Mouse (Mus musculus): ENCODE measurements around the gene Art4. TPM values are rescaled to one million over a fixed set of nuclear protein-coding genes. Genes with fewer than 3 reads are reported as not detected.

Art4 gene
- total and polyA plus RNA-seq, 2 experiments from 2014 or later, result 0.23 TPM; not detected in 1

GRCm38 (mm10) chr6:136827881-136828561 lies 29.5 kb downstream of the Art4 start, which contains the start of gene Wbp11:
Gene Wbp11 (minus strand): TSS chr6:136828233.
- Histone ChIP-seq H3K4me3 (ENCODE audit: low read depth, low read length) (peak within 1 kb of the TSS; percentile 100), H3K27ac (ENCODE audit: low read depth, low read length) (peak within 1 kb of the TSS; percentile 88)

GRCm38 (mm10) chr6:136827516-136827880 lies 30.0 kb downstream of the Art4 start, which contains the start of gene BC049715:
Gene BC049715 (plus strand): TSS chr6:136827626.
- Histone ChIP-seq H3K4me1 (ENCODE audit: insufficient read depth) (peaks cover 8% of the 10 kb centered on the region), H3K4me3 (ENCODE audit: low read depth, low read length) (peak within 1 kb of the TSS; percentile 100), H3K27me3 (ENCODE audit: insufficient read depth, low read length) (no peaks in the 10 kb centered on the region; the same call in 1 of the 2 replicates), H3K36me3 (ENCODE audit: insufficient read depth) (peaks cover 17% of the 10 kb centered on the region), H3K9ac (peak within 1 kb of the TSS; percentile 99), H3K9me3 (ENCODE audit: low read length) (no peaks in the 10 kb centered on the region), H3K4me2 (ENCODE audit: low read depth) (peak within 1 kb of the TSS; percentile 70), H3K27ac (ENCODE audit: low read depth, low read length) (peak within 1 kb of the TSS; percentile 88)
- under 1% methylated on average over 34 of the region's 34 CpGs for WGBS
- DNase-seq (peak; percentile 30), ATAC-seq (peak; percentile 4)
- no peak for TF ChIP-seq CTCF (IDR thresholded peaks at IDR 0.05; ENCODE audit: low read depth)

More at GRCm38 (mm10) chr6:136827881-136828561, 29.5 kb downstream of the Art4 start, which contains the start of gene Wbp11:
- peak; percentile 100 for ATAC-seq
- peaks cover 8% of the 10 kb centered on the region for H3K4me1 ChIP-seq (ENCODE audit: insufficient read depth)
- WGBS, result under 1% methylated on average over 45 of the region's 45 CpGs
- DNase-seq, result peak; percentile 98
- peak within 1 kb of the TSS; percentile 99 for H3K9ac ChIP-seq
- TF ChIP-seq CTCF (IDR thresholded peaks at IDR 0.05; ENCODE audit: low read depth), result peak; percentile 70
- no peaks in the 10 kb centered on the region for H3K9me3 ChIP-seq (ENCODE audit: low read length)
- no peaks in the 10 kb centered on the region; the same call in 1 of the 2 replicates for H3K27me3 ChIP-seq (ENCODE audit: insufficient read depth, low read length)
- H3K4me2 ChIP-seq (ENCODE audit: low read depth), result peak within 1 kb of the TSS; percentile 70
- peaks cover 12% of the 10 kb centered on the region for H3K36me3 ChIP-seq (ENCODE audit: insufficient read depth)

GRCm38 (mm10) chr6:136827116-136827515 lies 30.4 kb downstream of the Art4 start:
- Histone ChIP-seq H3K9me3 (ENCODE audit: low read length) (no peaks in the 10 kb centered on the region), H3K36me3 (ENCODE audit: insufficient read depth) (peaks cover 21% of the 10 kb centered on the region), H3K27me3 (ENCODE audit: insufficient read depth, low read length) (no peaks in the 10 kb centered on the region; the same call in 1 of the 2 replicates), H3K9ac (peak overlapping the region; percentile 99), H3K4me3 (ENCODE audit: low read depth, low read length) (peak overlapping the region; percentile 100), H3K4me2 (ENCODE audit: low read depth) (peak overlapping the region; percentile 70), H3K4me1 (ENCODE audit: insufficient read depth) (peaks cover 8% of the 10 kb centered on the region), H3K27ac (ENCODE audit: low read depth, low read length) (no peak overlapping the region)
- TF ChIP-seq CTCF (IDR thresholded peaks at IDR 0.05; ENCODE audit: low read depth), result no peak
- WGBS, result 20% methylated on average over 7 of the region's 7 CpGs
- DNase-seq (no peak), ATAC-seq (no peak)

GRCm38 (mm10) chr6:136824987-136825386 lies 32.5 kb downstream of the Art4 start:
- H3K9ac ChIP-seq, result no peak overlapping the region
- no peaks in the 10 kb centered on the region for H3K27me3 ChIP-seq (ENCODE audit: insufficient read depth, low read length)
- TF ChIP-seq CTCF (IDR thresholded peaks at IDR 0.05; ENCODE audit: low read depth), result no peak
- WGBS, result 92% methylated on average over 8 of the region's 8 CpGs
- no peak overlapping the region for H3K4me2 ChIP-seq (ENCODE audit: low read depth)
- peaks cover 8% of the 10 kb centered on the region for H3K4me1 ChIP-seq (ENCODE audit: insufficient read depth)
- no peaks in the 10 kb centered on the region for H3K9me3 ChIP-seq (ENCODE audit: low read length)
- H3K36me3 ChIP-seq (ENCODE audit: insufficient read depth), result peaks cover 43% of the 10 kb centered on the region
- no peak overlapping the region for H3K27ac ChIP-seq (ENCODE audit: low read depth, low read length)
- ATAC-seq (no peak), DNase-seq (no peak)
- no peak overlapping the region for H3K4me3 ChIP-seq (ENCODE audit: low read depth, low read length)

GRCm38 (mm10) chr6:136821086-136821485 lies 36.4 kb downstream of the Art4 start:
- no peak for ATAC-seq

GRCm38 (mm10) chr6:136820381-136820780 lies 37.2 kb downstream of the Art4 start:
- Histone ChIP-seq H3K9ac (no peak overlapping the region), H3K4me1 (ENCODE audit: insufficient read depth) (no peaks in the 10 kb centered on the region), H3K4me3 (ENCODE audit: low read depth, low read length) (no peak overlapping the region), H3K36me3 (ENCODE audit: insufficient read depth) (peaks cover 87% of the 10 kb centered on the region), H3K27me3 (ENCODE audit: insufficient read depth, low read length) (no peaks in the 10 kb centered on the region), H3K27ac (ENCODE audit: low read depth, low read length) (no peak overlapping the region), H3K4me2 (ENCODE audit: low read depth) (no peak overlapping the region), H3K9me3 (ENCODE audit: low read length) (no peaks in the 10 kb centered on the region)
- no peak for TF ChIP-seq CTCF (IDR thresholded peaks at IDR 0.05; ENCODE audit: low read depth)
- DNase-seq (no peak), ATAC-seq (no peak)
- 97% methylated on average over 21 of the region's 21 CpGs for WGBS

More at GRCm38 (mm10) chr6:136821086-136821485, 36.4 kb downstream of the Art4 start:
- WGBS, result 94% methylated on average over 18 of the region's 18 CpGs
- no peak overlapping the region for H3K4me3 ChIP-seq (ENCODE audit: low read depth, low read length)
- peaks cover 80% of the 10 kb centered on the region for H3K36me3 ChIP-seq (ENCODE audit: insufficient read depth)
- no peak for TF ChIP-seq CTCF (IDR thresholded peaks at IDR 0.05; ENCODE audit: low read depth)
- no peaks in the 10 kb centered on the region for H3K4me1 ChIP-seq (ENCODE audit: insufficient read depth)
- no peaks in the 10 kb centered on the region for H3K9me3 ChIP-seq (ENCODE audit: low read length)
- H3K27ac ChIP-seq (ENCODE audit: low read depth, low read length), result no peak overlapping the region
- DNase-seq, result no peak
- no peak overlapping the region for H3K9ac ChIP-seq
- H3K4me2 ChIP-seq (ENCODE audit: low read depth), result no peak overlapping the region
- H3K27me3 ChIP-seq (ENCODE audit: insufficient read depth, low read length), result no peaks in the 10 kb centered on the region

- no peak overlapping the region for H3K4me3 ChIP-seq (ENCODE audit: low read depth, low read length)
- 71% methylated on average over 3 of the region's 3 CpGs for WGBS
- ATAC-seq (peak; percentile 83), DNase-seq (peak; percentile 83)
- no peaks in the 10 kb centered on the region for H3K4me1 ChIP-seq (ENCODE audit: insufficient read depth)
- no peaks in the 10 kb centered on the region for H3K27me3 ChIP-seq (ENCODE audit: insufficient read depth, low read length)
- H3K9me3 ChIP-seq (ENCODE audit: low read length), result no peaks in the 10 kb centered on the region
- no peak overlapping the region for H3K9ac ChIP-seq
- TF ChIP-seq CTCF (IDR thresholded peaks at IDR 0.05; ENCODE audit: low read depth), result no peak
- 0 out of 2 replicates have a peak overlapping the region, but pooled peaks have one; percentile 30 for H3K27ac ChIP-seq (ENCODE audit: low read depth, low read length)
- H3K4me2 ChIP-seq (ENCODE audit: low read depth), result no peak overlapping the region
- H3K36me3 ChIP-seq (ENCODE audit: insufficient read depth), result peaks cover 92% of the 10 kb centered on the region
Measured at GRCm38 (mm10) chr6:136817549-136817948, 40.0 kb downstream of the Art4 start.
